Mouse (Mus musculus) heart, postnatal 0 days (tissue): ENCODE results near the gene Wrap73. TPM values are rescaled to one million over a fixed set of nuclear protein-coding genes. Genes with fewer than 3 reads are reported as not detected.

Experiments
- ATAC-seq: fragments of 200-750 bp; cut with Nextera tagmentation; 2 replicates; pipeline ENCODE4 v1.8.0; 2017; ENCODE audit warnings: low read depth, moderate number of reproducible peaks, moderate library complexity; ENCODE audit not compliant: insufficient read depth
- DNase-seq: peaks from one replicate; pipeline ENCODE4 v3.0.0-alpha.2; 2016; ENCODE audit warnings: low spot score
- H3K27ac ChIP-seq: fragments of 300-500 bp; sonication (generic); 2 replicates; pipeline ENCODE4 v1.5.1; 2014; ENCODE audit warnings: low read depth, mild to moderate bottlenecking
- H3K27me3 ChIP-seq: fragments of 300-500 bp; sonication (generic); 2 replicates; pipeline ENCODE4 v1.6.1; 2014; ENCODE audit warnings: low read length, mixed read lengths; ENCODE audit not compliant: control insufficient read depth, insufficient read depth
- H3K36me3 ChIP-seq: fragments of 300-500 bp; sonication (generic); replicated peaks from 2 replicates; pipeline ENCODE4 v1.6.1; 2014; ENCODE audit warnings: low read length, mixed read lengths; ENCODE audit not compliant: control insufficient read depth, insufficient read depth
- H3K4me1 ChIP-seq: fragments of 300-500 bp; sonication (generic); 2 replicates; pipeline ENCODE4 v1.6.1; 2014; ENCODE audit warnings: antibody characterized with exemption; ENCODE audit not compliant: control insufficient read depth, insufficient read depth
- H3K4me2 ChIP-seq: fragments of 300-500 bp; sonication (generic); 2 replicates; pipeline ENCODE4 v1.6.1; 2014; ENCODE audit warnings: low read depth, mild to moderate bottlenecking, low read length, moderate library complexity
- H3K4me3 ChIP-seq: fragments of 300-500 bp; sonication (generic); 2 replicates; pipeline ENCODE4 v1.5.1; 2014; ENCODE audit warnings: low read depth, low read length
- H3K9ac ChIP-seq: fragments of 300-500 bp; sonication (generic); replicated peaks from 2 replicates; pipeline ENCODE4 v1.6.1; 2014; ENCODE audit warnings: low read depth, low read length, mixed read lengths
- H3K9me3 ChIP-seq: fragments of 300-500 bp; sonication (generic); replicated peaks from 2 replicates; pipeline ENCODE4 v1.6.1; 2016; ENCODE audit warnings: low read length; ENCODE audit not compliant: control insufficient read depth
- CTCF ChIP-seq: IDR thresholded peaks from 2 replicates; pipeline ENCODE4 v1.5.1; 2016; ENCODE audit warnings: antibody characterized with exemption, control low read depth, low read depth
- EP300 ChIP-seq: IDR thresholded peaks from 2 replicates; pipeline ENCODE4 v1.6.1; 2016; ENCODE audit warnings: antibody characterized with exemption, low read depth
- WGBS: fragments of 180-500 bp; shearing (Covaris S2); extraction: QIAGEN DNeasy Blood & Tissue Kit; methylation state at CpG from one replicate; pipeline ENCODE4 v1.1.7; 2014; 5-methylcytosine and 5-hydroxymethylcytosine counted together
- polyA plus RNA-seq: library from polyadenylated mRNA; unstranded; fragments of >200 nt; fragmentation: Nextera tagmentation; extraction: Ambion mirVana; gene quantifications from 2 replicates; pipeline ENCODE4 v1.2.1, GENCODE M21; 2015
- total RNA-seq: library from RNA; depleted of rRNA; stranded (reverse); fragments of >200 nt; gene quantifications from 2 replicates; pipeline ENCODE4 v1.2.3, GENCODE M21; 2014; ENCODE audit warnings: low replicate concordance

The Wrap73 gene
- total and polyA plus RNA-seq, 2 experiments from 2014 or later: 14.3 to 24.0 TPM

DNA sequence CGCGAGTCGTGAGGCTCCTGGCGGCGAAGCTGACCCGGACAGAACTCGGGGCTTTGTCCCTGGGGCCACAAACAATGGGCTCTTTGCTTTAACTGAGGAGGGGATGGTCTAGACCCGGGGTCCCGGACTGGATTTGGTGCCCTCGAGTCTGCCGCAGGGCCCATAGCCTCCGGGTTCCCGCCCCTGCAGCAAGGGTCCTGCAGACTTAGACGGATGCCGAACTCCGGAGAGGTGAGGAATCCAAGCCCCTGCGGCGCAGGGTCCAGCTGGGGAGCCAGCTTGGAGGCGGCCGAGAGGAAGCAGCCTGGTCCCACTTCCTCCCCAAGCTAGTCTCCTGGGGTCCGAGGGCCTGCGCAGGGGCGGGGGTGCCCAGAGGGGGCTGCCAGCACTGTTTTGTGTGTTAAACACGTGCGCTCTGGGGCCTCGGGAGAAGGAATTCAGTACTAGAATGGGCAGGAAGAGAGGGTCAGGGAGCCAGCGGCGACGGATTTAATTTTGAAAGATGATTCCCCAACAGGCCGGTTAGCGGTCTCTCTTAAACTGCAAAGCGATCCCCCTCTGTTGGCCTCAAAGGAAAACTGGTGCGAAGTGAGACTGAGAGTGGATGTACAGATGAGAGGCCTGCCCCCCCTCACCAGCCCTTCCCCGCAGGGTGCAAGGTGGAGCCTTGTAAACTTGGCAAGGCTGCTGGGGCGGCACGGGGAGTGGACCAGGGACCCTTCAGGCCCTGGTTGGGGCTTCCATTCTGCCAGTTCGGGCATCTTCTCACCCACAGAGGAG, 29.2 kb downstream of the Wrap73 start:
- TF ChIP-seq CTCF (no peak), EP300 (no peak)
- 2% methylated on average over 37 of the region's 37 CpGs for WGBS
- H3K9me3 ChIP-seq: no peaks in the 10 kb centered on the region
- no peaks in the 10 kb centered on the region for H3K36me3 ChIP-seq
- H3K27ac ChIP-seq: no peak overlapping the region
- H3K4me2 ChIP-seq: peak overlapping the region; percentile 71
- no peak overlapping the region for H3K9ac ChIP-seq
- H3K27me3 ChIP-seq: peaks cover 53% of the 10 kb centered on the region
- DNase-seq: no peak
- no peaks in the 10 kb centered on the region for H3K4me1 ChIP-seq
- peak overlapping the region; percentile 53 for H3K4me3 ChIP-seq
- no peak for ATAC-seq

DNA sequence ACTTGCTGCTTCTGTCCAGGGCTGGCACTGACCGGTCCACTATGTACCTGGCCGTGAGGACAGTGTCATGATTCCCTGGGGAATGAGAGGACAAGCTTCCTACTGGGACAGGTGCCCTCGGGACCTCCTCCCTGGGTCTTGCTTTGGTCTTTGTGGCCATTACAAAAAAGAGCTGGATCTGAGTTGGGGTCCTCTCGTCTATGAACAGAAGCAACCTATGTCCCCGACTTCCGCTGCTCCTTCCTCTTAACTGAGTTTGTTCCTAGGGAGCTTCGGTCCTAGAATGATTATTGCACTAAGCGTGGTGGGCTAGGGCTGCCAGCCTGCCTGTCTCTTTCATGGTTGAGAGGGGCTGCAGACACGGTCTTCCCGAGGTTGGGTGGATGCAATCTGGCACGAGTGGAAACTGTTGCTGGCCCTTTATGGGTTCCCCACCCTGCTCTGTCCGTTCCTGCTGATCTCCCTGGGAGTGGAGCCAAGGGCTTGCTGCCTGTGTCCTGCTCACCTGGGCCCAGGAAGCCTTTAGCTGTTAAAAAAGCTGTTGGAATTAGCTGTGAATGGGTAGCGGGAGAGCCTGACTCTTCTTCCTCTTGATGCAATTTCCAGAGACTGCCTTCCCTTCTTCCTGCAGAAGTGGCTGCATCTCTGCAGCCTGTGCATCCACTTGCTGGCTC, 29.9 kb downstream of the Wrap73 start:
- TF ChIP-seq CTCF: no peak
- TF ChIP-seq EP300: no peak
- peak overlapping the region; percentile 53 for H3K4me3 ChIP-seq
- WGBS: 34% methylated on average over 13 of the region's 13 CpGs
- H3K4me1 ChIP-seq: no peaks in the 10 kb centered on the region
- H3K9me3 ChIP-seq: no peaks in the 10 kb centered on the region
- H3K4me2 ChIP-seq: peak overlapping the region; percentile 71
- H3K27ac ChIP-seq: no peak overlapping the region
- peaks cover 53% of the 10 kb centered on the region for H3K27me3 ChIP-seq
- no peaks in the 10 kb centered on the region for H3K36me3 ChIP-seq
- DNase-seq: no peak
- no peak overlapping the region for H3K9ac ChIP-seq
- no peak for ATAC-seq

DNA sequence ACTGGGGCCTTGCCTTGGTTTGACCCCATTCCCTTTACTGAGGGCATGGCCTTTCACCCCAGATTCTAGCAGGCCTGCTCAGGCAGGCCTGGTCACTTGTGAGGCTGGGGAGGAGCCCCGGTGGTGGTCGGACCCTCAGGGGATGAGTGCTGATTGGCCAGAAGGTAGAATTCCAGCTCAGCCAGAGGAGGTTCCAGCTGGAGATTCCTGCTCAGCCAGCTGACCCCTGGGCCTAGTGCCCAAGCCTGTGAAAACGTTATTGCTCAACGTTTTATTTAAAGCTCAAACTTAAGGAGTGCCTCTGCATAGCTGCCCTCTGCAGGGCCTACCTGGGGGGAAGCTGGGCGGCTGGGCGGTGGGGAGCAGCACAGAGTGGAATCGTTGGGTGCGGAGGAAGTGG, 35.1 kb downstream of the Wrap73 start:
- H3K4me3 ChIP-seq: no peak overlapping the region
- peaks cover 14% of the 10 kb centered on the region for H3K27me3 ChIP-seq
- TF ChIP-seq EP300 (no peak), CTCF (no peak)
- no peaks in the 10 kb centered on the region for H3K36me3 ChIP-seq
- H3K9me3 ChIP-seq: no peaks in the 10 kb centered on the region
- no peak for DNase-seq
- H3K9ac ChIP-seq: no peak overlapping the region
- WGBS: 42% methylated on average over 8 of the region's 8 CpGs
- no peak overlapping the region for H3K4me2 ChIP-seq
- H3K4me1 ChIP-seq: no peaks in the 10 kb centered on the region
- peak; percentile 62 for ATAC-seq
- no peak overlapping the region for H3K27ac ChIP-seq

DNA sequence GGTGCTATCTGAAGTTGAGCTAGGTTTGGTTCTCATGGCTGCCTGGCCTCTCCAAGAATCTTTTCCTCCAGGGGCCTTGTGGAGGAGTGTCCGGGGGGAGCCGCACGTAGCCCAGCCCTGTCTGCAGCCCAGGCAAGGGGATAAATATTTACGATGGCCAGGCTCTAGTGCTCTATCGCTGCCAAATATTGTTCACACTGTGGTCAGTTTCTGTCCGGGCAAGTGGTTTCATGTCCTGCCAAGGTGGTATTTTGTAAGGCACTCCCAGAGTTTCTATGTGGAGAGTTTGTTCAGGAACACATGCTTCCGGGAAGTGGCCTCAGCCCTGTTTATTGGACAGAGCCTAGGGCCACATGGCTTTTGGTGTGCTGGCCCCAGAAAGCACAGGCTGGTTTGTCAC, 38.8 kb downstream of the Wrap73 start:
- Histone ChIP-seq H3K4me2 (no peak overlapping the region), H3K4me3 (no peak overlapping the region), H3K4me1 (no peaks in the 10 kb centered on the region; the same call in 1 of the 2 replicates), H3K27ac (no peak overlapping the region), H3K36me3 (no peaks in the 10 kb centered on the region), H3K9me3 (no peaks in the 10 kb centered on the region), H3K9ac (no peak overlapping the region), H3K27me3 (no peaks in the 10 kb centered on the region)
- TF ChIP-seq CTCF (no peak), EP300 (no peak)
- ATAC-seq: no peak
- WGBS: 69% methylated on average over 7 of the region's 7 CpGs
- no peak for DNase-seq

DNA sequence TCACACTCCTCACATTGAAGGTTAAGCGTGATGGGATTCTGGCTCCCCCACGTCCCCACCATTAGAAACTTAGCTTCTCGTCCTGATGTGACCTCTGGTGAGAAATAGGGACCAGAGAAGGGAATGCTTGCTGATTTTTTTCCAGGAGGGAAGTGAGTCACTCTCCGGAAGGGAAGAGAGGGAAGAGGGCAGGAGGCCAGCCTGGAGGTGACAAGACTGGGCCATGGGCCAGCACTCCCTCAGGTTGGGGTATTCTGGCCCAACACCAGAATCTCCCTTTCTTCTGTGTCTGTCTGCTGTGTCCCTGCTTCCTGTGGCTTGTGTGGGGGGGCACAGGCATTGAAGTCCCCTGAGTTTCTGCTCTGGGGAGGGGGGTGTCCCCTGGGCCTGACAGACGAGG, 41.4 kb downstream of the Wrap73 start:
- Histone ChIP-seq H3K4me1 (no peaks in the 10 kb centered on the region; the same call in 1 of the 2 replicates), H3K4me3 (no peak overlapping the region), H3K27me3 (no peaks in the 10 kb centered on the region), H3K9me3 (no peaks in the 10 kb centered on the region), H3K4me2 (no peak overlapping the region), H3K27ac (no peak overlapping the region), H3K36me3 (no peaks in the 10 kb centered on the region), H3K9ac (no peak overlapping the region)
- DNase-seq (no peak), ATAC-seq (peak; percentile 22; the same call in 1 of the 2 replicates)
- WGBS: 35% methylated on average over 5 of the region's 5 CpGs
- TF ChIP-seq CTCF (no peak), EP300 (no peak)
